Mouse (Mus musculus): ENCODE measurements around the gene Gba. TPM values are rescaled to one million over a fixed set of nuclear protein-coding genes. Genes with fewer than 3 reads are reported as not detected.

The Gba gene
- polyA plus RNA-seq, 1 experiment from 2014 or later: 47.8 TPM

GRCm38 (mm10) chr3:89245688-89246171 is 43.0 kb downstream of the Gba start, which contains the start of gene Krtcap2:
TSS of gene Krtcap2 (plus strand) at chr3:89245966.
- Histone ChIP-seq H3K27ac (replicated peaks; ENCODE audit: low read depth, low read length) (peak within 1 kb of the TSS; percentile 96), H3K4me3 (replicated peaks; ENCODE audit: low read depth, low read length) (peak within 1 kb of the TSS; percentile 63), H3K27me3 (ENCODE audit: control insufficient read depth, insufficient read depth, low read length) (no peaks in the 10 kb centered on the region), H3K4me2 (ENCODE audit: low read length) (peak within 1 kb of the TSS; percentile 84), H3K9me3 (ENCODE audit: control insufficient read depth, low read length) (no peaks in the 10 kb centered on the region), H3K4me1 (ENCODE audit: control insufficient read depth, insufficient read depth, low read length) (peaks cover 39% of the 10 kb centered on the region), H3K36me3 (ENCODE audit: control insufficient read depth, insufficient read depth, low read length) (peaks cover 28% of the 10 kb centered on the region), H3K9ac (replicated peaks; ENCODE audit: low read length) (peak within 1 kb of the TSS; percentile 74)
- ATAC-seq (ENCODE audit: low FRiP score, low TSS enrichment): peak; percentile 62
- 2% methylated on average over 20 of the region's 20 CpGs for WGBS
- DNase-seq: peak; percentile 90

- DNase-seq (peak; percentile 95), ATAC-seq (ENCODE audit: low FRiP score, low TSS enrichment) (peak; percentile 55)
These were observed 43.8 kb downstream of the Gba start, which contains the start of gene Trim46 for GRCm38 (mm10) chr3:89246261-89247100. TSS of gene Trim46 (minus strand) at chr3:89246309.

GRCm38 (mm10) chr3:89247466-89247865 is 44.7 kb downstream of the Gba start:
- Histone ChIP-seq H3K36me3 (ENCODE audit: control insufficient read depth, insufficient read depth, low read length) (peaks cover 10% of the 10 kb centered on the region), H3K4me1 (ENCODE audit: control insufficient read depth, insufficient read depth, low read length) (peaks cover 42% of the 10 kb centered on the region), H3K27ac (replicated peaks; ENCODE audit: low read depth, low read length) (no peak overlapping the region), H3K9ac (replicated peaks; ENCODE audit: low read length) (no peak overlapping the region), H3K27me3 (ENCODE audit: control insufficient read depth, insufficient read depth, low read length) (no peaks in the 10 kb centered on the region), H3K4me3 (replicated peaks; ENCODE audit: low read depth, low read length) (peak overlapping the region; percentile 63; the same call in 1 of the 2 replicates), H3K4me2 (ENCODE audit: low read length) (peak overlapping the region; percentile 84), H3K9me3 (ENCODE audit: control insufficient read depth, low read length) (no peaks in the 10 kb centered on the region)
- ATAC-seq (ENCODE audit: low FRiP score, low TSS enrichment) (no peak), DNase-seq (no peak)
- WGBS: 90% methylated on average over 4 of the region's 4 CpGs

More at GRCm38 (mm10) chr3:89246261-89247100, 43.8 kb downstream of the Gba start, which contains the start of gene Trim46:
- peak within 1 kb of the TSS; percentile 96 for H3K27ac ChIP-seq (replicated peaks; ENCODE audit: low read depth, low read length)
- H3K27me3 ChIP-seq (ENCODE audit: control insufficient read depth, insufficient read depth, low read length): no peaks in the 10 kb centered on the region
- peak within 1 kb of the TSS; percentile 74 for H3K9ac ChIP-seq (replicated peaks; ENCODE audit: low read length)
- H3K4me3 ChIP-seq (replicated peaks; ENCODE audit: low read depth, low read length): peak within 1 kb of the TSS; percentile 63
- under 1% methylated on average over 42 of the region's 42 CpGs for WGBS
- H3K36me3 ChIP-seq (ENCODE audit: control insufficient read depth, insufficient read depth, low read length): peaks cover 20% of the 10 kb centered on the region
- H3K4me2 ChIP-seq (ENCODE audit: low read length): peak within 1 kb of the TSS; percentile 84
- peaks cover 44% of the 10 kb centered on the region for H3K4me1 ChIP-seq (ENCODE audit: control insufficient read depth, insufficient read depth, low read length)
- H3K9me3 ChIP-seq (ENCODE audit: control insufficient read depth, low read length): no peaks in the 10 kb centered on the region

- Histone ChIP-seq H3K4me1 (ENCODE audit: control insufficient read depth, insufficient read depth, low read length) (peaks cover 22% of the 10 kb centered on the region; the same call in 1 of the 2 replicates), H3K27me3 (ENCODE audit: control insufficient read depth, insufficient read depth, low read length) (no peaks in the 10 kb centered on the region), H3K4me2 (ENCODE audit: low read length) (no peak overlapping the region), H3K9ac (replicated peaks; ENCODE audit: low read length) (no peak overlapping the region), H3K9me3 (ENCODE audit: control insufficient read depth, low read length) (no peaks in the 10 kb centered on the region), H3K4me3 (replicated peaks; ENCODE audit: low read depth, low read length) (no peak overlapping the region), H3K27ac (replicated peaks; ENCODE audit: low read depth, low read length) (no peak overlapping the region), H3K36me3 (ENCODE audit: control insufficient read depth, insufficient read depth, low read length) (peaks cover 3% of the 10 kb centered on the region; the same call in 1 of the 2 replicates)
- peak; percentile 72 for DNase-seq
- ATAC-seq (ENCODE audit: low FRiP score, low TSS enrichment): no peak
- WGBS: 22% methylated on average over 7 of the region's 7 CpGs
These were observed 47.8 kb downstream of the Gba start for GRCm38 (mm10) chr3:89250435-89251040.

- Histone ChIP-seq H3K4me1 (ENCODE audit: control insufficient read depth, insufficient read depth, low read length) (peaks cover 17% of the 10 kb centered on the region; the same call in 1 of the 2 replicates), H3K9ac (replicated peaks; ENCODE audit: low read length) (no peak overlapping the region), H3K36me3 (ENCODE audit: control insufficient read depth, insufficient read depth, low read length) (peaks cover 3% of the 10 kb centered on the region; the same call in 1 of the 2 replicates), H3K9me3 (ENCODE audit: control insufficient read depth, low read length) (no peaks in the 10 kb centered on the region), H3K4me3 (replicated peaks; ENCODE audit: low read depth, low read length) (no peak overlapping the region), H3K4me2 (ENCODE audit: low read length) (peak overlapping the region; percentile 7), H3K27ac (replicated peaks; ENCODE audit: low read depth, low read length) (no peak overlapping the region), H3K27me3 (ENCODE audit: control insufficient read depth, insufficient read depth, low read length) (no peaks in the 10 kb centered on the region)
- ATAC-seq (ENCODE audit: low FRiP score, low TSS enrichment): no peak
- WGBS: 6% methylated on average over 17 of the region's 17 CpGs
- DNase-seq: peak; percentile 22
These were observed 48.7 kb downstream of the Gba start for GRCm38 (mm10) chr3:89251365-89251895.

- no peak for ATAC-seq (ENCODE audit: low FRiP score, low TSS enrichment)
- Histone ChIP-seq H3K4me1 (ENCODE audit: control insufficient read depth, insufficient read depth, low read length) (0 out of 2 replicates have a peak, but pooled peaks cover 9% of the 10 kb centered on the region), H3K27me3 (ENCODE audit: control insufficient read depth, insufficient read depth, low read length) (no peaks in the 10 kb centered on the region), H3K9ac (replicated peaks; ENCODE audit: low read length) (no peak overlapping the region), H3K27ac (replicated peaks; ENCODE audit: low read depth, low read length) (no peak overlapping the region), H3K36me3 (ENCODE audit: control insufficient read depth, insufficient read depth, low read length) (no peaks in the 10 kb centered on the region), H3K9me3 (ENCODE audit: control insufficient read depth, low read length) (no peaks in the 10 kb centered on the region), H3K4me3 (replicated peaks; ENCODE audit: low read depth, low read length) (no peak overlapping the region), H3K4me2 (ENCODE audit: low read length) (no peak overlapping the region)
- WGBS: 89% methylated on average over 5 of the region's 5 CpGs
- no peak for DNase-seq
These were observed 52.3 kb downstream of the Gba start for GRCm38 (mm10) chr3:89254994-89255393.

- Histone ChIP-seq H3K27me3 (ENCODE audit: control insufficient read depth, insufficient read depth, low read length) (no peaks in the 10 kb centered on the region), H3K36me3 (ENCODE audit: control insufficient read depth, insufficient read depth, low read length) (no peaks in the 10 kb centered on the region), H3K4me1 (ENCODE audit: control insufficient read depth, insufficient read depth, low read length) (0 out of 2 replicates have a peak, but pooled peaks cover 3% of the 10 kb centered on the region), H3K4me2 (ENCODE audit: low read length) (no peak overlapping the region), H3K9ac (replicated peaks; ENCODE audit: low read length) (no peak overlapping the region), H3K4me3 (replicated peaks; ENCODE audit: low read depth, low read length) (no peak overlapping the region), H3K27ac (replicated peaks; ENCODE audit: low read depth, low read length) (no peak overlapping the region), H3K9me3 (ENCODE audit: control insufficient read depth, low read length) (no peaks in the 10 kb centered on the region)
- DNase-seq (no peak), ATAC-seq (ENCODE audit: low FRiP score, low TSS enrichment) (no peak)
- WGBS: 83% methylated on average over 5 of the region's 5 CpGs
These were observed 53.4 kb downstream of the Gba start for GRCm38 (mm10) chr3:89256177-89256576.

Data from midbrain, embryonic 14.5 days (tissue).